Mouse (Mus musculus) heart, postnatal 14 days (tissue): ENCODE results near the gene Vps33b. TPM values are rescaled to one million over a fixed set of nuclear protein-coding genes. Genes with fewer than 3 reads are reported as not detected.

Experiments used
- DNase-seq, 2 experiments: peaks; one replicate each; pipeline ENCODE4 v3.0.0; 2021 to 2022
- intact Hi-C: fragments of 180-260 bp; cut with DNase I; formaldehyde crosslinking; loops from one replicate; pipeline ENCODE4 v1.15.1; 2025
- total RNA-seq, 2 experiments: library from RNA; stranded (reverse); gene quantifications; 2 replicates each; pipeline ENCODE4 v1.2.3; 2021

Vps33b gene
- total RNA-seq, 2 experiments from 2014 or later: 7.0 to 7.4 TPM

DNA sequence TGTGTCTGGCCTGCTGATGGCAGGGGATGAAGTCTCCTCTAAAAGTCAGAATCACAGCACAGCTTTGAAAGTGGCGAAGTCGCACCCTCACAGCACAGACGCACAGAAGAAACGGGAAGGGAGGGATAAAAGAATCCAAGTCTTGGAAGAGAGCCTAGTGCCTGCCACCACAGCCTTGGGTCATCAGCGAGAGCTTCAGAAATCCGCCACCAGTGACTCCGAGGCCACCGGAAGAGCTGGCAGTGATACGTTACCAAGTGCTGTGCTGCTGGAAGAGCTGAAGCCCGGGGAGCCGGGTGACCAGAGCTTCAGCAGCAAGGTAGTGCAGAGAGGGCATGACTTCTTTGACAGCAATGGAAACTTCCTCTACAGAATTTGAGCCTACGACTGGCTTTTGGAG lies 4.8 kb upstream of the Vps33b start:
- no peak for DNase-seq
- intact Hi-C loops: no loop called here

DNA sequence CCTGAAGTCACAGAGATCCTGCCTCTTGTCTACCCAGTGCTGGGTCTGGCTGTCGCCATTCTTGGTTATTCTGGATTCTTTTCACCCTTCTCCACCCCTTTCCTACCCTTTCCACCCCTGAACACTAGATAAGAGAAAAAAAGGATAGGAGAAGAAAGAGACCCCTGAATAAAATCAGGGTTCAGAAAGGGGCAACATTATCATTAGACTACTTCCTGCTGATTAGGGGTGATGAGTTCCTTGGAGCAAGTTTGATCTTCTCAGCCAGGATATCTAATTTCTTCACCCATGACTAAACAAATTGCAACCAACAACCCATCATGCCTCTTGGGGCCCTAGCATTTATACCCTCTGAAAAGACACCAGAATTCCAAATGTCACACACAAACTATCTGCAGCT lies 1.7 kb upstream of the Vps33b start:
- intact Hi-C loops: no loop called here
- DNase-seq: no peak

DNA sequence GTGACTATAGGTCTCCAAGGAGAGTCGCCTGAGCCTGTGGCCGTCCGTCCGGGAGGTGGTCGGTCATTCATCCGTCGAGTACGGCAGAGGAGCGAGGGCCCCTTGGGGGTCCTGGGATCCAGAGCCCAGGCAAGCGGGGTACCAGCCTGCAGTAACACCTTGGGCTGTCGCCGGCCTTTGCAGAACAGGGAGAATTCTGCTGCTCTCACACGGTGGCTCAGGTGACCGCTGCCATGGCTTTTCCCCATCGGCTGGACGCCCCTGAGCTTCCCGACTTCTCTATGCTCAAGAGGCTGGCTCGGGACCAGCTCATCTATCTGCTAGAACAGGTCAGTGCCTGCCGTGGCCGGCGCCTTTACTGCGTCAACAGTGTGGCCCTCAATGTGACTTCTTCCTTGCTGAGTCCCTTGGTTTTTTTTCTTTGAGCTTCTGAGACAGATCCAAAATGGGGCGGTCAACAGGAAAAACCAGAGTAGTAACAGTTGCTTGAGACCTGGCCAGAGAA lies 354 bp downstream of the Vps33b start:
- peak in 1 of 2 experiments; percentile 53 for DNase-seq
- intact Hi-C loops: no loop called here

DNA sequence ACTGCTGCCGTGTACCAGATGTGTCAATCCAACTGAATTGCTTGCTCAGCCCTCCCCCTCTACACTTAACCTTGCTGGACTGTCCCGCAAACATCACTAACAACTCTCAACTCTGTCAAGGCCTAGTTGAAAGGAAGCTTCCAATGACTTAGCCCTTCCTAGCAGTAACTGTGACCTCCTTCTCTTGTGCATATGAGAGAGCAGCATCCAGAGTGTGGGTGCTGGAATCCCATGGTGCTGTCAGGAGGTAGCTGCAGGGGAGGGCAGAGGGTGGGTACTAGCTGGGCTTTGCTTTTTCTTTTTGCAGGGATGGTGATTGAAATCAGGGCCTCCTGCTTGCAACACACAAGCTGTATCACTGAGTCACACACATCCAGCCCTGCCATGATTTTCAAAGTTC lies 4.0 kb downstream of the Vps33b start:
- intact Hi-C loops: no loop called here

DNA sequence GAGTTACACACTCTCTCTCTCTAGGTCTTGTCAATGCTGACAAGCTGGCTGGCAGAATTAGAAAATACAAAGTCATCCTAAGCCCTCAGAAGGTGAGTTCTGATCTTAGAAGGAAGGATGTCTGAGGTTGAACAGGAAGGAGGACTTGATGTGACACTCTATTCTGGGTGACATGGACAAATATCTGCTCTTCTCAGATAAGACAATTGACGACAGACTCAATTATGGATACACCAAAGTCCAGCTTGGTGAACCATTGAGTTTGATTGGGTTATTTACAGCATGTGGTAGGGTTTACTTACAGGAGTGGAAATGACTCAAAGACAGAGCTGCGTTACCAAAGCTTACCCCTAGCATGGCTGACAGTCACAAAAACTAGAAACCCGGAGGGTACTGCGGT lies 6.9 kb downstream of the Vps33b start:
- DNase-seq: no peak
- intact Hi-C loops: no loop called here

More for the DNA sequence above, 4.0 kb downstream of the Vps33b start:
- no peak for DNase-seq

DNA sequence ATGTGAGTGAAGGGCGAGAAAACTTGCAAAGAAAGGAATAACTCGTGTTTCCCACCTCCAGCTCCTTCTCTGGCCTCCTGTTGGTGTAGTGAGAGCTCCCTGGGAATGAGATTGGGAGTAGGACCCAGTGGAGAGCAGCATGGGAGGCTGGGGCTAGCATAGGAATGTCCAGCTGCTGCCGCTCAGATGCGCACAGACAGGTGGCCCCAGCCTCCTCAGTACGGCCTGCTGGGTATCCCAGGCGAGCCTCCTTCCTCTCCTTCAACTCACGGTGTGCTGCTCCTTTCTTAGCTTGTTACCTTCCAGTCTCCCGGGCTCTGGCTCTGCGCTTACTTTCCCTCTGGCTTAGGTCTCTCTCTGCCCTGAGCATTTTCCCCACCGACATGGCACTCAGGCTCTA lies 10.6 kb downstream of the Vps33b start:
- intact Hi-C loops: no loop called here
- DNase-seq: no peak

DNA sequence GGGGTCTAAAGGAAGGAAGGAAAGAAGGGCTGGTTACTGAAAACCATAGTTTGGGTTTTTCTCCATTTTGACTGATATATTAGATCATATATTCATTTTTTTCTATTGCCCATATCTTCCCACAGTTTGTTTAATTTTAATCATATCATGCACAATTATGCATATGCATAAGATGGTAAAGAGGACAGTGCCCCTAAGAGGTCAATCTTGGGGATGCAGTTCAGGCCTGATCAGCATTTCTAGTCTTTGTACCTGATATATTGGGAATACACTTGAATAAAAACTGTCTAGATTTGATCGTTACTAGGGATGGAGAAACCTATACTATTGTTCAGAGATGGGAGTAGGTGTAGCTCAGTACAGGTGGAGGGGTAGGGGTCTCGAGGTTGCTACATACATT lies 11.5 kb downstream of the Vps33b start:
- DNase-seq: no peak
- intact Hi-C loops: no loop called here

DNA sequence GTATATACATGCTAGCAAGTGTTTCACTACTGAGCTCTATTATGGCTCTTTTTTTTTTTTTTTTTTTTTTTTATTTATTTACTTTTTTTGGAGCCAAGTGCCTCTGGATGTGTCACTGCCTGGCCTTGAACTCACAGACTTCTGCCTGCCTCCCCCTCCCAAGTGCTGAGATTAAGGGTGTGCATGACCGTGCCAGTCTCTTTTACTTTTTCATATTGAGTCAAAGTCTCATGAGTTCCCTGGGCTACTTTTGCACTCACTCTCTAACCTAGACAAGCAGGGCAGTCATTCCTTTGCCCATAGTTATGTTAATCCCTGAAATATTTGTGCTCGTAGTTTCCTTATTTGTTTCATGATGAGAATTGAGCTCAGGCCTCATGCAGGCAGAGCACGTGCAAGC lies 12.2 kb downstream of the Vps33b start:
- no peak for DNase-seq
- intact Hi-C loops: no loop called here

DNA sequence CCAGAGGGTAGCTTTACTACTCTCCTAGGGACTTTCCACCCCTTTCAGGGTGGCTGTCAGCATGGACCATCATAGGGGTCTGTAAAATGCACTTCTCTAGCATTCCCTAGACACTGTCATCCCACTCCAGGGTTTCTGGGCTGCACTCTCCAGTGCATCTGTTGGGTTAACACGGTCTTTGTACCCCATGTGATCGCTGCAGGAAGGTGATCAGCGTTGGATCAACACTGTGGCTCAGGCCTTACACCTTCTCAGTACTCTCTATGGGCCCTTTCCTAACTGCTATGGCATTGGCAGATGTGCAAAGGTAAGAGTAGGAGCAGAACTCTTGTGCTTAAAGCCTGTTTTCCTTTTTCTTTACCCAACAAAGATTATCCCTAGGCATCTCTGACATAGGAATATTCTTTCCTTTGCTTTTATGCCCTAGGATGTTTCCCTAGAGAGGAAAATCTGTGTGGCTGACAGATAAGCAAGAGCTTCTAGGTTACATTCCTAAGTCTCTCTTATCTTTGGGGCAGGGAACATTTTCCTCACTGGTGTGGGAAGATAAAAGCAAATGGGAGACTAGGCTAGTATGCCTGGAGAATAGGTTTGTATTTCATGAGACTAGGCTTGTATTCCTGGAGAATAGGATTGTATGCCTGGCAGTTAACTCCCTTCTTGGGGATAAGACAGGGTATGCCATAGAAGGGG lies 13.9 kb downstream of the Vps33b start:
- DNase-seq: no peak
- intact Hi-C loops: no loop called here

DNA sequence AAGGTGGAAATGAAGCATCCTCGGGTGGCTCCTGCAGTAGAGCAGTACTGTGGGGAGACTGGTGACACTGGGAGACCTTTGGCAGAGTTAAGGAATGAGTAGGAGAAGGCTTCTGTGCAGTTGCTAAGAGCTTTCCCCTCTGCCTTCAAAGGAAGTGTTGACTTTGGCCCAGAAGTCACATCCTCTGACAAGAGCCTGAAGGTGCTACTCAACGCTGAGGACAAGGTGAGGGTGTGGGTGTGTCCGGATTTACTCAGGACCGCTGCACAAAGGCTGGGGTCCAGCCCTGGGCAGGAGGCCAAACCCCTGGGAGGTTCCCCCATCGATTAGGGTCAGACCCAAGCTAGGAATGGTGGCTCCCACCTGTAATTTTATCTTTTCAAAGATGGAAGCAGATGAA lies 14.9 kb downstream of the Vps33b start:
- intact Hi-C loops: no loop called here
- DNase-seq: no peak

DNA sequence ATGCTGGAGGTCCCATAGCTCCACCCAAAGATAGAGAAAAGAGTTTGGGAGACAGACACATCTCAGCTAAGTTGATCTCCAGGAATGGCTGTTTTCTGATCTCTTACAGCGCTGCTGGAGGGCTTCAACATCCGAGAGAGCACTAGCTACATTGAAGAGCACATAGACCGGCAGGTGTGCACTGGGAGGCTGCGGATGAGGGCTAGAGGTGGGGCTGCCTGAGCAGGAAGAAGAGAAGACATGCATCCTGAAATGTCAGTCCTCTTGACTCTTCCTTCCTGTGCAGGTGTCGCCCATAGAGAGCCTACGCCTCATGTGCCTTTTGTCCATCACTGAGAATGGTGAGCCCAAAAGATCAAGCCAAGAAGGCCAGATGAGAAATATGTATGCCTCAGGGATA lies 16.3 kb downstream of the Vps33b start:
- intact Hi-C loops: no loop called here
- no peak for DNase-seq

DNA sequence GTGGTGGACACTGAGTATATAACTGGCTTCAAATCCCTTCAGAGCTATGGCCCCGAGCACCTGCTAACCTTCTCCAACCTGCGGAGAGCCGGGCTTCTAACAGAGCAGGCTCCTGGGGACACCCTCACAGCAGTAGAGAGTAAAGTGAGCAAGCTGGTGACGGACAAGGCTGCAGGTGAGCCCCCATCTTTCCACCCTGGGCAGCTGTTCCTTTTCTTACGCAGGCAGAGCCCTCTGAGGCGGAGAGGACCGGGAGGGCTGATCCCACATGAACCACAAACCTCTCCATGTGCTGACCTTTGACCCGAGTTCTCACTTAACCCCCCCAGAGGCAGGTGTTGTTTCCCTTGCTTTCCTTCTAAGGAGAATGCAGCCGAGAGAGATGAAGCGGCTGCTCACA lies 18.3 kb downstream of the Vps33b start:
- no peak for DNase-seq
- intact Hi-C loops: no loop called here

DNA sequence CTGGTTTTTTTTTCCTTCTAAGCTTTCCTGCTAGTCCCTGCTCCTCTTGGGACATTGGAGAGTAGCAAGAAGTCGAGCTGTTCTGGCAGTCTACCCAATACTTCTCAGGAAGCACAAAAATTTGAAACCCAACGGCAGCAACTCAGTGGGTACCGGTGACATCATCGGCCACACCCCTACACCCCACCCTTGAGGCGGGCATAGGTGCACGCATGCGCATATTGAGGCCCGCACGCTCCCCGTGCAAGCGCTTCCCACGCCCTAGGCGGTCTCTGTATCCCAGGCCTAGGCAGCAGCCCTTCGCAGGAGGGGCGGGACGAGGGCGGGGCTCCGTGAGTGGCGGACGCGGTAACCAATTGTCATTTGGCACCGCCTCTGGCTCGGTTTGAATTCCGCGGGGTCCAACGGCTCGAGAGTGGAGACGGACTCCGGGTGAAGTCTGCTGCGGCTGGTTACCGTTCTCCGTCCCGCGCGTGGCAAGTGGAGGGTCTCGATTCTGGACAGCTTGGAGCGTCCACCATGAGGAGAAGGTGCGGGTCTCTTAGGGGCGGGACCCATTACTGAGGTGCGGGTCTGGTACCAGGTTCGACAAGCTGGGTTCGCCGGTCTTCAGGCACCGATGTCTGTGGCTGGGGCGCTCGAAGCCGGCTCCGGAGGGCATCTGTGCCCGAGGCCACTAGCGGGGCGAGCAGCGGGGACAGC lies 24.8 kb downstream of the Vps33b start, which contains the start of gene Prc1:
TSS of gene Prc1 (plus strand) at position 389 of the 702 bp plus-strand sequence.
- intact Hi-C loops: loop anchor here (2.0 kb wide), 1 partner anchor 31 kb away; the partner anchor contains the start of gene Rccd1
- peak; percentile 98 for DNase-seq

DNA sequence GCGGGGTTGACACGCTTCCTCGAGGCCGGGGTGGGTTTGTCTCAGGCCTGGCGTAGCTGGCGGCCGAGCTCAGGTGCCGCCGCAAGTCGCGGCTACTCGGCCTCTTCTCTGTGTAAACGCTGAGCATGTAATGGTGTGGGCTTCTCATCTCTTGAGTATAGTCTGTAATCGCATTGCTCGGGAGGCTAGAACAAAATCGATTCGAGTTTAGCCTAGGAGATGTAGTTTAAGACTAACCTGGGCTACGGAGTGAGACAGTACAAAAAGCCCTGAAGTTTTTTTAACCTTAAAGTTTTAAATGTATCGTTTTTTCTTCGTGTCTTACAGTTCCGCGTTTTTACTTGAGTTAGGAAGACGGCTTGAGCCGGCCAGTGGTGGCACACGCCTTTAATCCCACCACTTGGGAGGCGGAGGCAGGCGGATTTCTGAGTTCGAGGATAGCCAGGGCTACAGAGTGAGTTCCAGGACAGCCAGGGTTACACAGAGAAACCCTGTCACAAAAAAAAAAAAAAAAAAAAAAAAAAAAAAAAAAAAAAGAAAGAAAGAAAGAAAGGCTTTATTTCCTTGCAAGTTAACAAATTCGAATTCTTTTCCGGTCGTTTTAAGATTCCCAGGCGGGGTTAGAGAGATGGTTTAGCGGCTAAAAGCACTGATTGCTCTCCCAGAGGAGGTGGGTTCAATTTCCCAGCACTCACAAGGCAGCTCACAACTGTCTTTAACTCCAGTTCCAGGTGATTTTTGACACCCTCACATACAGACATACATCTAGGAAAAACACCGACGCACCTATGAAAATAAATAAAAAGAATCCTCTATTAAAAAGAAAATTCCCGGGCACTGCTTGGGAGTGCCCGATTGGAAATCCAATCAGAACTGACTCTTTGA lies 25.6 kb downstream of the Vps33b start:
- DNase-seq: no peak
- intact Hi-C loops: loop anchor here (2.0 kb wide), 1 partner anchor 30 kb away; the partner anchor contains the start of gene Rccd1

DNA sequence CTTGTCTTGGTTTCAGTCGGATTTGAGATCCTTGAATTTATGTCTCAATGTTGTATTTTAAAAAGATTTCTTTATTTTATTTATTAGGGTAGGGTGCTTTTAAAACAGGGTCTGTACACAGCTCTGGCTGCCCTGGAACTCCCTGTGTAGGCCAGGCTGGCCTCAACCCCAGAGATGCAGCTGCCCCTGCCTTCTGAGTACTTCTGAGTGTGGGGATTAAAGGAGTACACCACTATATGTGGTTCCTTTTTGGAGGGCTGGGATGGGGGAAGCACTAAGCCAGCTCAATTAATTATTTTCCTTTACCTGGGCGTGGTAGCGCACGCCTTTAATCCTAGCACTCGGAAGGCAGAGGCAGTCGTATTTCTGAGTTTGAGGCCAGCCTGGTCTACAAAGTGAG lies 27.0 kb downstream of the Vps33b start:
- intact Hi-C loops: no loop called here
- no peak for DNase-seq

DNA sequence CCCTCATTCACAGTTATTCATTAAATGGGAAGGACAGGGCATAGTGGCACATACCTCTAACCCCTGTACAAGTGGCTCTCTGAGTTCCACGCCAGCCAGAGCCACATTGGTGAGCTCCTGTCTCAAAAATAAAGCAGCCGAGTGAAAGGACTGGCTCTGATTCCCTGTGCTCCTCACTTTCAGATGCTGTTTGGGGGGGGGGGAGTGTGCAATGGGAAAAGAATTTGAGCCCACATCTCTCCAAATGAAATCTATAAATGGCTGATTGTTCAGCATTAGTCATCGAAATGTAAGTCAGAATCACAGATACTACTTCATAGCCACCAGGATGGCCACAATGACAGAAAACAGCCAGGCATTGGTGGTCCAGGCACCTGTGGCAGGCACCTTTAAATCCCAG lies 27.6 kb downstream of the Vps33b start:
- no peak for DNase-seq
- intact Hi-C loops: no loop called here

DNA sequence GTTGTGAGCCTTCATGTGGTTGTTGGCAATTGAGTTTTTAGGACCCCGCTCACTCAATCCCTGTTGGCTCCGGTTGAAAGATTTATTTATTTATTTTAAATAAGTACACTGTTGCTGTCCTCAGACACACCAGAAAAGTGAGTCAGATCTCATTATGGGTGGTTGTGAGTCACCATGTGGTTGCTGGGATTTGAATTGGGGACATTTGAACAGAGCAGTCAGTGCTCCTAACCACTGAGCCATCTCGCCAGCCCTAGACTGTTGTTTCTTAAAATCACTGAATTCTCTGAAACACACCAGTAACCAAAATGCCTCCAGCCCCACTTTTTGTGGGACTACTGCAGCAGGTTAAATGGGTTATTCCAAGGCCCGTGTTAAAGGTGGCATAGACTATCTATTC lies 29.3 kb downstream of the Vps33b start:
- intact Hi-C loops: no loop called here
- DNase-seq: no peak

DNA sequence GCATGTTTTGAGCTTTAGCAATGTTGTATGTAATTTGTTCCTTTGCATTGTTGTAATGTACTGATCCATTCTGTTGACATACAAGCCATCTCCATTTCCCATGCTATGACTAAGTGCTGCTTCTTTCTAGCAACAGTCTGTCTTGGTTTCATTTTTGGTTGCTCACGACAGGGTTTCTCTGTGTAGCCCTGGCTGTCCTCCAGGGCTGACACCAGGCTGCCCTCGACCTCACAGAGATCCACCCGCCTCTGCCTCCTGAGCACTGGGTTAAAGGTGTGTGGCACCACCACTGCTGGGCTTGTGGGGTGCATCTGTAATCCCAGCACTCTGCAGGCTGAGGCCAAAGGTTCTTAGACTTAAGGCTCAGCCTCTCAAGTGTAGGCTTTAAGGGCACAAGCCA lies 30.1 kb downstream of the Vps33b start:
- DNase-seq: no peak
- intact Hi-C loops: no loop called here

DNA sequence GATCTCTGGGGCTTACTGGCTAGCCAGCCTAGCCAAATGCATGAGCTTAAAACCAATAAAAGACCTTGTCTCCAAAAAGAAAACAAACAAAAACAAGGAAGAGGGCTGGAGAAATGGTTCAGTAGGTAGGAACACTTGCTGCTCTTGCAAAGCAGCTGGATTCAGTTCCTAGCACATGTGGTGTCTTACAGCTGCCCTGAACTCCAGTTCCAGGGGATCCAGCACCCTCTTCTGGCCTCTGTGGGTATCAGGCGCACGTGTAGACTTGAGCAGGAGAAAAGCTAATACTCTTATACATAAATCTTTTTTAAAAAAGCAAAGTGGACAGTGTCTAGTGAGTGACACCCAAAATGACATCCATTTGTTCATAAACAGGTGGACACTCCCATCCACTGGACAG lies 32.1 kb downstream of the Vps33b start:
- intact Hi-C loops: no loop called here
- DNase-seq: no peak

DNA sequence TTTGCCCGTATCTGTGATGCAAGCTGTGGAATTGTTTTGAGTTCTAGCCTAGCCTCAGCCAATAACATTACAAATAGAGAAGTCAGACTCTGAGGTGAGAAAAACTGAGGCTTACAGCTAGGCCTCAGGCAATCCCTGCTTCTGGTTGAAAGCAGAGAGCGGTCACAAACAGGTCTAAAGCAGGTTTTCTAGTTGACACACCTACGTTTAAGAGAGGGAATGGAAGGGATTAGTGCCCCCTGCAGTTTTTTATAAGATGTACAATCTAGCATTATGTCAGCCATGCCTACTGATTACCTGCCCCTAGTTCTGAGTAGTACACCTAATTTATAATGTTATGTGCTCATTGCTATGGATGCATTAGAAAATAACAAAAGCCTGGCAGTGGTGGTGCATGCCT lies 38.3 kb downstream of the Vps33b start:
- no peak for DNase-seq
- intact Hi-C loops: no loop called here

DNA sequence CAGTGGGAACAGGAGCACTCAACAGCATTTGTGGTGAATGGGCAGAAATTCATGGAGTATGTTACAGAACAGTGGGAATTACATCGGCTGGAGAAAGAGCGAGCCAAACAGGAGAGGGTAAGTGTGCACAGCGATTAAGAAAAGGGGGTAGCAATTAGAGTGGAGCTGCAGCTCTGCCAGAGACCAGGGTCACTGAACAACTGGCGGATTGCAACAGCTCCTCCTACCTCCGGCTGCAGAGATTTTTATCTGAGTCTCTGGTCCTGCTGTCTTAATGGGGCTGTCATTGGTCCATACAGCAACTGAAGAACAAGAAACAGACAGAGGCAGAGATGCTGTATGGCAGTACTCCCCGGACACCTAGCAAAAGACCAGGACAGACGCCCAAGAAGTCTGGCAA lies 41.3 kb downstream of the Vps33b start:
- no peak for DNase-seq
- intact Hi-C loops: no loop called here
